Mouse (Mus musculus): ENCODE measurements around the gene Zc3h7a.

The Zc3h7a gene

DNA sequence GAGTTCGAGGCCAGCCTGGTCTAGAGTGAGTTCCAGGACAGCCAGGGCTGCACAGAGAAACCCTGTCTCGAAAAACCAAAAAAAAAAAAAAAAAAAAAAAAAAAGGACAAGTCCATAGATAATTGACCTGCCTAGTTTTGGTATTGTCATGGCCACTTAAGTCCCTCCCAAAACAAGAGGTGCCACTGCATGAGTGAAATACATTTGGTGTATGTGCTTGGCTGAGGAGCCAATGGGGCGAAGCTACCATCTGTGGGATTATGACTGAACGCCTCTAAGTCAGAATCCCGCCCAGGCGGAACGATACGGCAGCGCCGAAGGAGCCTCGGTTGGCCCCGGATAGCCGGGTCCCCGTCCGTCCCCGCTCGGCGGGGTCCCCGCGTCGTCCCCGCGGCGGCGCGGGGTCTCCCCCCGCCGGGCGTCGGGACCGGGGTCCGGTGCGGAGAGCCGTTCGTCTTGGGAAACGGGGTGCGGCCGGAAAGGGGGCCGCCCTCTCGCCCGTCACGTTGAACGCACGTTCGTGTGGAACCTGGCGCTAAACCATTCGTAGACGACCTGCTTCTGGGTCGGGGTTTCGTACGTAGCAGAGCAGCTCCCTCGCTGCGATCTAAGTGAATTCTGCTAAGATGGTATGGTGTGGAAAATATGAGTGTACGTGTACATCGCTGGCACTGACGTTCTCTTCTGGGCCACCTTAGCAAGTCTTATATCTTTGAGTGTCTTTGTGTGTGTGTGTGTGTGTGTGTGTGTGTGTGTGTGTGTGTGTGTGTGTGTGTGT, 32.3 kb downstream of the Zc3h7a start:
- DNase-seq (ENCODE audit: low spot score in 2 of 2) = peak; percentile 100

DNA sequence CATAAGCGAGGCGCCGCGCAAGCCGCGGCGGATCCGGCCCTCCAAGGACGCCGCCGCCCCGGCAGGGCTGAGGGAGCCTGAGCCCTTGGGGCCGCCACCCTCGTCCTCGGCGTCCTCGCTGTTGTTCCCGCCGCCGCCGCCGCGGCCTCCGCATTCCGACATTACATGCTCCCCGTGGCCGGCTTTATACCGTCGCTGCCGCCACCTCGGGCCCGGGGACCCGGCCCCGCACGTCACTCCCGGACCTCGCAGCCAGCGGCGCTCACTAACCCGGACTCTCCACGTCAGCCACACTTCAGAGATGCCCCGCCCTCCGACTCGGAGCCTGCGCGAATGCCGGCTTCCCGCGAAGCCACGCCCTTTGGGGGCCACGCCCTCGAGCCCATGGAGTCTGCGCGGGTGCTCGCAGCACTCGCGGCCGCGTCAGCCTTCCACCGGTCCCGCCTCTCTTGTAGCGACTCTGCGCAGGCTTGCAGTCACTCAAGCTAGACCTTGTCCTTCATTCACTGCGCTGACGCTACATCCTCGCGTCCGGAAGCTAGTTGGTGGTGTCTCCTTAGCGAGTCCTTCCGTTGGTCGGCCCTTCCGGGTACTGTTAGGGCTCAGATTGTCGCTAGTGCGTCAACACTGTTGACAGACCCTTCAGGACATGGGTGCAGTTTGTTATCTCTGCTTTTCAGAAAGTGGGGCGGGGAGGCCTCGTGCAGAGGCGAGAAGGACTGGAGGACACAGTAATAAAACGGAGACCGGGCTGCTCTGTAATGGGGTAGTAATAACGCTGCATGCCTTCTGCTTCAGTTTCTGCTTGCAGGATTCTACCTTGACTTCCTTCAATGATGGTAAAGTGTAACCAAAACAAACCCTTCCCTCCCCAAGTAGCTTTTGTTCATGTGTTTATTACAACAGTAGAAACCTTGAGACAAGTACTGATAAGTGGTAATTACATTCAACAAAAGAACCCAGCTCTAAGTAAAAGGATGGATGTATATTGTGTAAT, 41.5 kb downstream of the Zc3h7a start, which contains the start of gene Txndc11:
TSS of gene Txndc11 (minus strand) at position 303 of the 997 bp plus-strand sequence.
- DNase-seq (ENCODE audit: low spot score in 2 of 2) = peak; percentile 99

DNA sequence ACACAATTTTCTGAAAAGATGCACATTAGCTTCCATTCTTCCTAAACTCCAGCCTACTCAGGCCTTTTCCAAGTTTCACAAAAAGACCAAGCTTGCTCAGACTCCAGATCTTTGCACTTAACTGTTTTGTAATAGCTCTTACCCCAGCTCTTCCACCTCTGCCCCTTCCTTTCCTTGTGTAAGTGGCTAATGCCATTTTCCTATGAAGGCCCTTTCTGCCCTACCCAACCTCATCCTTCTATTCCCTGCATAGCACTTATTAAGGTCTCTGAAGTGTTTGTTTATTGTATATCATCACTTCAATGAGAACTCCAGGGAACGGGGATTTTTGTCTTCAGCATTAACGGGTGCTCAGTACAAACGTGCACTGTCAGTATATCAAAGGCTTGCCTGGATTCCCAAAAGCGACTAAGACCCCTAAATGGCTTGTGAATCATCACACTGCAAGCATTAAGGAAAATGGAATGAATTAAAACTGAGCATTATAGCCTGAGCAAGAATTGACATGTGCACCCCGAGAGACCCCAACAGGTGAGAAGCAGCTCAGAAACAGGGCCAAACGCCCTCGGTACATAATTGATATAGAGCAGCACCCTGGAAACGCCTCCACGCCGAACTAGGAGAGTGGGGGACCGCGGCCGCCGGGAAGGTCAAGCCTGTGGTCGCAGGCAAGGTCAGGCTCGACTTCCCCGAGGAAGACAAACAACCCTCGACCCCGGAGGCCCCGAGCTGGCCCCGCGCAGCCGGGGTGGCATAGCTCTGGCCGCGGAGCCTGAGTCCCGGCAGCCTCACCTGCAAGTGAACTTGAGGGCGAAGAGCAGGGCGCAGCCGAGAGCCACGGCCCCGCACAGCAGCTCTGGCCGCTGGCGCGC, 42.5 kb downstream of the Zc3h7a start:
- peak in 1 of 2 experiments; percentile 30 for DNase-seq (ENCODE audit: low spot score in 2 of 2)

DNA sequence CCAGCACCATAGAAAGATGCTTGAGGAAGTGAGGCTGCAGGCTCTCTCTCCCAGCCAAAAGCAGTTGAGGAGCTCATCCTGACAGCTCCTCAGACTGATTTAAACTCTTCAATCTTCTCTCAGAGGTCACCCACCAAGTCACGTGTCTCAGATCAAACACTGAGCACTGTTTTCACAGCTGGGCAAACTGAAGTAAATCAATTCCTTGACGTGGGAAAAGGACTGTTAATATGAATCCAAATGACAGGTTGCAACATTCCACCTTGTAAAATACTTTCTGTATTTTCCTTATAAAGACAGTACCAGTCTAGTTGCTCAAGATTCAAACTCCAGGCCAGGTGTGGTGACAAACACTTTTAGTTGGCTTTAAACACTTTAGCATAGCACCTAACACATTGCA, 43.4 kb downstream of the Zc3h7a start:
- no peak for DNase-seq (ENCODE audit: low spot score in 2 of 2)

DNA sequence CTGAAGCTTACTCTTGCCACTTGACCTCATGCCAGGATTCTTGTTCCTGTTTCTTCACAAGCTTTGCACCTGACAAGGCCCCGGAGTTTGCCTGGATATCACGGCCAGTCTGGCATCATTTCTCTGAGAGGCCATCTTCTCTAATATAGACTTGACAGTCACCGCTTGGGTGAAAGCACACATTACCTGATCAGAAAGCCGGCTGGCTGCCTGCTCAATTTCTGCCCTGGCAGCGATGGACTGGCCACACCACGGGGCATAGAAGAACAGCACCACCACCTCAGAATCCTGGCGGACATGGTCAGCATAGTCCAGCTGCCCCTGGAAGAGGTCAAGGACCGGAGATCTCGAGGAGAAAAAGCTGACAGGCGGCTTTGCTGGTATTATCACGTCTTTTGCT, 47.9 kb downstream of the Zc3h7a start:
- DNase-seq (ENCODE audit: low spot score in 2 of 2) = no peak

DNA sequence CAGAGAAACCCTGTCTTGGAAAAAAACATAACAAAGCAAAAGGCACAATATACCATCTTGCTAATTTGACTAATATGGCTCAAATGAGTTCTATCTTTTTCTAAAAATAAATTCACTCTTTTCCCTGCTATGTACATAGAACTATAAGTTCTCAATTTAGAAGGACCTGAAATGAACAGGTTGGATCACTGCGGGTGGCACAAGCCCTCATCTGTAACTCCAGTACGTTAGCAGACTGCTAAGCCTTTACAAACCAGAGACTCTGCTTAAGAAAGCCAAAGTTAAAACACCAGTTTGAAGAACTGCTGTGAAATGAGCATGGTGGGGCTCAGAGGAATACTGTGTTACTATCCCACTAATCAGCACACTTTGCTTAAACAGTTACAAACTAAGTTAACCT, 50.8 kb downstream of the Zc3h7a start:
- no peak for DNase-seq (ENCODE audit: low spot score in 2 of 2)

DNA sequence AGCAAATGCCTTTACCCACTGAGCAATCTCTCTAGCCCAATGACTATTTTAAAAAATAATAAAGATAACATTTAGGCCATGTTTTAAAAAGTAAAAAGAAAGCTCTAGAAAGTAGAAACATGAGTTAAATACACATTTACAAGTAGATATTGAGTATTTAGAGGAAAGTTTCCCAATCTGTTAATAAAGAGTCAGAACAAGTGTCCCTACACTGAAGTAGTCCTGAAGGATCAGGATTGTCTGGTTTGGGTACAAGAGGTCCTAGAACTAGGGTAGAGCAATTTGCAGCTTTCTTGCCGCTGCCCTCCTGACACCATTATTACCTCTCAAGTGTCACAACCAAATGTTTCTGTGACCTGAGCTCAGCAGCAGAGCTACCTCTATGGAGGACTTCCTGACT, 52.1 kb downstream of the Zc3h7a start:
- no peak for DNase-seq (ENCODE audit: low spot score in 2 of 2)

DNA sequence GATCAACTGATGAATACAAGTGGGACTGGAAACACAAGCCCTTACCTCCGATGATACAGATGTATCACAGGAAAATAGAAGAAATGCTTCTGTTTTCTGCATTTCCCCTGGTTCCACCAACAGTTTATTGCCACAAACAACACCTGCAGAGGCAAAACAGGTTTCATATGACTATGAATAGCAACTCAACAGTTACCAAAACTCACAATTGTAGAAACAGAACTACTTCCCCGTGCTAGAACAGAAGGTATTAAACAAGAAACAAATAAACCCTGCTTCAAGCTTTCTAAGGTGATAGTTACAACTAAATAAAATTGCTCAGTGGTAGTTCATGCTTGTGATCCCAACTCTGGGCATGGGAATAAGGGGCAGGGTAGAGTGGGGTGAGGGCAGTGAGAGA, 53.6 kb downstream of the Zc3h7a start:
- no peak for DNase-seq (ENCODE audit: low spot score in 2 of 2)

DNA sequence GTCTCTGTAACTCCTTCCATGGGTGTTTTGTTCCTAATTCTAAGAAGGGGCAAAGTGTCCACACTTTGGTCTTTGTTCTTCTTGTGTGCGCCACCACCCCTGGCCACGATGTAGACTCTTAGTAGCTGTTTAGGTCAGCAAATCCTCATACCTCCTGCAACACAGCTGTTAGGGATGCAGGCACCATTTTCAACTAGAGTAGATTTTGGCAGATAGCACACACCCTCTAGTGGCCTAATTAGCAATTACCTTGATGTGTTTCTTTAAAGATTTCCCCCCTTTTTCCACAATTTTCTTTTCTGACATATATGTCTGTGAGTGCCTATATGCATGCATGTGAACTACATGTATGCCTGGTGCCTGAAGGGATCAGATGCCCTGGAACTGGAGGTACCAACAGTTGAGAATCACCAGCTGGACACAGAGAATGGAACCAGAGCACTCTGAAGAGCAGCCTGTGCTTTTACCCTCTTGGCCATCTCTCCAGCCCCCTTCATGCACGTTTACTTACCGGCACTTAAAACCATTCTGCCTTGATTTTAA, 66.9 kb downstream of the Zc3h7a start:
- no peak for DNase-seq (ENCODE audit: low spot score in 2 of 2)

DNA sequence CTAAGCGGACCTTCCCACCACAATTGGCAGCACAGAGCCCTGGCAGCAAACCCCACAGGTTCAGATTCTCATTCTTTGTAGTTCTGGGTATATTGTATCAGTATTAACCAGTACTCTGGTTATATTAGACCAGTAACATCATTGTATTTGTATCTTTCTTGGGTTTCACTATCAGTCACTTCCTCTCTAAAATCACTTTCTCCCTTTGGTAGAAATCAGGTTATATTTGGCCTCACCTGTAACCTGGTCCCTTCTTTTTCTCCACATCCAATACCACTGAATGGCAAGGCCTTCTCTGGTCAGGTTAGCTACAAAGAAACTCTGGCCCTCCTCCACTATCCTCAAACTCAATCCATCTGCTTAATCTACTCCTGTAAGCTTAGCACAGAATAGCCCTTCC, 71.3 kb downstream of the Zc3h7a start:
- DNase-seq (ENCODE audit: low spot score in 2 of 2) = no peak

DNA sequence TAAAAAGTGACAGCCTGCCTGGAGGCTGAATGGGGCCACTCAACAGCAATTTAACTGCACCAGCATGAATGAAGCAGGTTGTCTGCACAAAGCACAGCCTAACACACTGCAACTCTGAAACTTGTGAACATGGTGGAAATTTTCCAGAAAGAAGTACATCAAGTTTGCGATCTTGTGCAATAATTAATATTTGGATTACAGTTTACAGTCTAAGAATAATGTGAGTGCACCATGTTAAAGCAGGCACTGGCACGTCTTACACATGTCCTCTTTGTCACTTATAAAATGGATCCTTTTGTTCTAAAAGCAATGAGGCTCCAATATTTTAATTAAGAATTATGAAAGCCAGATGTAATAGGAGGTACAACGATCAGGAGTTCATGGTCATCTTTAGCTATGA, 78.9 kb downstream of the Zc3h7a start:
- no peak for DNase-seq (ENCODE audit: low spot score in 2 of 2)

DNA sequence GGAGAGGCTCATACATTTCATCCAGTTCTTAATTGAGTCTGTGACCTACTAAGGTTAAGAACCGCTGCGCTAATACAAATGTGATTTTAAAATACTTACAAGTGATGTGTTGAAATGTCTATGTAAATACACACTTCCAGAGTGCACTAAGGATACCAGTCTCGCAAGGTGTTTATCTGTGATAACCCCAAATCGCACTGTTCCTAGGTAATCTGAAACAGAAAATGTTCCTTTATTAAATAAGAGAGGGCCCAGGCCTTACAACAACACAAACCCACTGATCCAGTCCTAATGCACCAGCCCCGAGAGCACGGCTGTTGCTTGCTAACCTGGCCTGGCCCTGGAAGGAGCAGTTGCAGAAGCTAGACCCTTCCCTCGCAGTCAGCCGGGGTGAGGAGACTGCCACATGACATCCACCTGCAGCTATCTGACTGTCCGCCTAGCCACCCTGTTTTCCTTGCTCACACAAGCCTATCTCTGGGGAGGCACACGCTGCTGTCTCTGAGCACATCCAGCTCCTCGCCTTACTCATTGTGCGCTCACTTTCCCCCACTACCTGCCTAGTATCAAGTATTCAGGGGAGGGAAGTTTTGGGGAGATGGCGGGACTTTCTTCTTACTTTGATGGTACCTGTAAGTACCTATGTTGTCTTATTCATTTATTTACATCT, 82.3 kb downstream of the Zc3h7a start:
- no peak for DNase-seq (ENCODE audit: low spot score in 2 of 2)

DNA sequence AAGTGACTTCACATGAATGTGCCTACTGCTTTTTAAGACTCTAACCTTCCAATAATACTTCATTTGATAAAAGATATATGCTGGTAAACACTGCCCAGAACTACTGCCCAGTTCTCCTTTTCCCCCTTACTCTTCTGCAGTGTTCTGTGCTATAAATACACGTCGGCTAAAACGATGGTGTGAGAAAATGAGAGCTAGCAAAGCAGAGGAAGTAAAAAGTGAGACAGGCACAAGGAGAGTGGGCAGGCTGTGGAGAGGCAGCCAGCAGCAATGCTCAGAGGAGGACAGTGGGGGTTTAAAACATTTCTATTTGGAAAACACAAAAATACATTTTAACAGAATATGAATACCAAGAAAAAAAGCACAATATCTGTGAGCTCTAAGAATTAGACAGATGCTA, 83.7 kb downstream of the Zc3h7a start:
- DNase-seq (ENCODE audit: low spot score in 2 of 2) = peak in 1 of 2 experiments; percentile 71

DNA sequence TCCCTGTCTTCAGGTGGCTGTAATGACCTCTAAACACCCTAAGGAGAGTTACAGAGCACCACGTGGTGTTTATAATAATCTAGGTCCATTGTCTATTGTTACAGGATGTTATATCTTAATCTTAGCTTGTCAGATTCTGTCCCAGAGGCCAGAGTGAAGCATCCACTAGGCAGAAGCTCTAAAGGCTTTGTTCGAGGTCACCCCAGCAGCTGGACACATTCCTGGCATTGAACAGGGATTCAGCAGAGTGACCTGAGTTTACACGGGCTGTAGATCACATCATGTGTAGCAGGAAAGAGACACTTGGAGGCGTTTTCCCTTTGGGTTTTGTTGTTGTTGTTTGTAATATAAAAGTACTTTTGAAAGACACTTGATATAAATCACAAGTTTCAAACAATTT, 84.1 kb downstream of the Zc3h7a start:
- no peak for DNase-seq (ENCODE audit: low spot score in 2 of 2)

DNA sequence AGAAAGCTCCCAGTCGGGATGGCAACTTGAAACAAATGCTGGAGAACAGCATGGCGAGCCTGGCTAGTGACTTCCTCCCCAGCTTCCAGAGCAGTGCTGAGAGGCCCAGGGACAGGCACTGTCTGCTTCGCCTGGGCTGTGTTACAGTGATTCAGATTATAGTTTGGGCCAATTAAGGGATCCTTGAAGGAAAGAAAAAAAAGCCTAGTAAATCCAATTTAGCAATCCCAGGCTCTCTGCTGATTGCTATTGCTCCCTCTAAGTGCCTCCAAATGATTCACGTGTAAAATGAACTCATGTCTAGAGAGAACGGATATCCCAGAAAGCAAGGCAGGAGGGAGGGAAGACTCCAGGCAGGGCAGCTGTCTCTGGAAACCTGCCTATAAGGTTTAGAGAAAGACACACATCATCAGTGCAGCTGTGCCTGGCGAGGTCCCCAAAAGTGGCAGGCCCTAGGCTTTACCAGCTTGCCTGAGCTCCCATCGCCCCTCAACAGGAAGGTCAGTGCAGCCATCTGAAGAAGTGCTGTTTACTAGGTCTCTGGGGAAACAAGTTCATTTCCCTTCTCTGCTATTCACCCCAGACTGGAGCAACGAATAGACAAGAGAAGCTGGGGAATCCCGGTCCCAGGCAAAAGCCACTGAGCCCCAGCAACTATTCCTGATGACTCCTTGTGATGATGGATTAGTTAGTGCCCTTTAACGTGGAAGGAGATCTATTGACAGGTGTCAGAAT, 85.2 kb downstream of the Zc3h7a start:
- DNase-seq (ENCODE audit: low spot score in 2 of 2) = no peak

DNA sequence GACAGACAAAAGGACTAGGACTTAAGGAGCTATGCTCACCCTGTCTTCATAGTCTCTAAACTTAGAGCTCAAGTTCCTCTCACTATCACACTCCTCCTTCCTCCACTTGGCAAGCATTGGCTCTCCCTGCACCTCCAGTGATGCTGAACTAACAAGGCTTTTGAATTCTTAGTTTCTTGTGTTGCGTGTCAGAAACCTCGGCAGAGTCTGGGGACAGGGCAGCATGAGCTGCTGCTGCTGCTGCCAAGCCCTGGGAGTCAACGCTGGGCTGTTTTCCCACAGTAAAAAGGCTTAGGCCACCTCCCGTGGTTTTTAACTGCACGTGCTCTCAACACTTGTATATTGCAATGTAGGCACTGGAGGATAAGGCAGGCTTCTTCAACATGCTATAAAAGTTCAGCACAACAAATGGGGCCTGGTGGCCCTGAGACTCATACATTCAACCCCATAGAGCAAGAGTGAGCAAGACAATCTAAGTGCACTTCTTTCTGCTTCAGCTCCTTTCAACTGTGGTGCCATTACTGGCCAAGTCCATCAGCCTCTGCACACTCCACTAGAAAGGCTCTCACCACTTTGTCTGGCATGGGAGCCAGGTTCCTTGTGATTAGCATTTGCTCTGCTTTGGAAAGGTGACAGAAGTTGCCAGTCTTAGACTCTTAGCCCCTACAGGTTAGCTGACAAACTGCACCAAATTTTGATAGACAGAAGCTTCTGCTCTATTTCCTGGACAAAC, 89.2 kb downstream of the Zc3h7a start:
- DNase-seq (ENCODE audit: low spot score in 2 of 2) = no peak
